Mouse (Mus musculus): ENCODE measurements at regions not wholly inside any gene's neighbourhood (a gene's known extent, or its start where the extent isn't known, plus 50 kb on each side); places are given as distances from the start of the nearest gene placed in this dataset.
"Not testable (repeated sequence)": the region's sequence is repeated elsewhere in the genome, so short reads cannot be mapped to it uniquely, and the experiment has no call there.

DNA sequence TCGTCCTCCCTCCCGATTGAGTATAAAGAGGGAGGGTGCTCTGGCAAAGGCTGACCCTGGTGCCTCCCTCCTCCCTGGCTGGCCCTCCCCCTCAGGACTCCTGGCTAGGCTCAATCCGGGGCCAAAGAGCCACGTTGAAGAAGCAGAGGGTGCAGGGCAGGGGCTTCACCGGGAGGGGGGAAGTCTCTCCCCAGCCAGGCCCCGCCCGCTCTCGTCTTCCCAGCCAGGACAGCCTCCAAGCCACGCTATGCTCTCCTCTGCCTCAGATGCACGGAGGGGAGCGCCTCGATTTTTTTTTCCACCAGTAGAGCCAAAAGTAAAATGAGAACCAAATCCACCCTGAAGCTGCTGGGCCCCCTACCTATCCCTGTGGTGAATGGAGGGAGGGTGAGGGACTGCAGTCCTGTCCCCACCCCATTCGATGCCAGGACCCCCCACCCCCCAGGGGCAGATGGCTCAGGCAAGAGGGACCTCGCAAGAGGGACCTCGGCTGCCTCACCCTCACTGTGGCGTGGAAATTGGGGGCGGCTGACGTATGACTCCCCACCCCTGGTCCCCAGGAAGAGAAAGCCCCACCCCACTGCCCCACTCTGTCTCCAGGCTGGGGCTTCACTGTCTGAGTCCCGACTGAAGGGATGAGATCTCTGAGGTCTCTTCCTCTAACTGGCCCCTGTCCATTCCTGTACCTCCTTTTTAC lies 53.2 kb upstream of the Col1a1 start:
- Histone ChIP-seq H3K9me3 (no peaks in the 10 kb centered on the region), H3K27me3 (ENCODE audit: poor library complexity, severe bottlenecking) (peaks cover 76% of the 10 kb centered on the region), H3K4me3 (peak overlapping the region; percentile 42), H3K36me3 (replicated peaks) (no peaks in the 10 kb centered on the region), H3K4me1 (peaks cover 36% of the 10 kb centered on the region), H3K27ac (peak overlapping the region; percentile 87)
- 1% methylated on average over 19 of the region's 19 CpGs for WGBS
- peak; percentile 55 for DNase-seq (ENCODE audit: extremely low spot score, low spot score)

DNA sequence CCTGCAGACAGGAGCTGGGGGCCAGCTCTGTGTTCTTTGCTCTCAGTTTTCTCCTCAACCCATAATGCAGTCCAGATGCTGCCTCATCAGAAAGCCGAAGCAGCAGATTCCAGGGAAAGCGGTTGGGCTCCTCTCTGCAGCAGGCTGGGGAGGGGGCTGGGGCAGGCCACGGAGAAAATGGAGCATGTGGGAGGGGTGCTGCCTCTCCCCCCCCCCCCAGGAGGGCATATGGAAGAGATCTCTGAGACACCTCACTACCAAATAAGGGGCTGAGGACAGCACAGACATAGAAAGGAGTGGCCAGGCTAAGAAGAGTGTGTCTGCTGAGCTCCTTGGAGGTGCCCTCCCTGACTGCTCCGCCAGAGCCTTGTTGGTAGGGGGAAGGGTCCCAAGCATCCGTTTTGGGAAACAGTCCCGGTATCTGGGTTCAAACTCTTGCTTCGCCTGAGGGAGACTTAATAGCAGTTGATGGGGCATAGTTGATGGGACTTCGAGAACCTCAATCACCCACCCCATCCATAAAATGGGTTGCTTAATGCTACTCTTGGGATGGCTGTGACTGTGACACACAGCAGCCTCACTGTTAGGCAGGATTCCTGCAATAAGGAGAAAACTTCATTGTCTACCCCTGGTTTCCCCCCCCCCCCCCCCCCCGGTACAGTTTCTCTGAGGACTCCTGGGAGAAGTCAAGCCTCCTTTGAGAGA lies 53.9 kb upstream of the Col1a1 start:
- peaks cover 76% of the 10 kb centered on the region for H3K27me3 ChIP-seq (ENCODE audit: poor library complexity, severe bottlenecking)
- DNase-seq (ENCODE audit: extremely low spot score, low spot score): peak; percentile 62
- 20% methylated on average over 9 of the region's 9 CpGs for WGBS
- H3K9me3 ChIP-seq: no peaks in the 10 kb centered on the region
- H3K27ac ChIP-seq: peak overlapping the region; percentile 87
- no peaks in the 10 kb centered on the region for H3K36me3 ChIP-seq (replicated peaks)
- H3K4me3 ChIP-seq: peak overlapping the region; percentile 42
- H3K4me1 ChIP-seq: peaks cover 38% of the 10 kb centered on the region

DNA sequence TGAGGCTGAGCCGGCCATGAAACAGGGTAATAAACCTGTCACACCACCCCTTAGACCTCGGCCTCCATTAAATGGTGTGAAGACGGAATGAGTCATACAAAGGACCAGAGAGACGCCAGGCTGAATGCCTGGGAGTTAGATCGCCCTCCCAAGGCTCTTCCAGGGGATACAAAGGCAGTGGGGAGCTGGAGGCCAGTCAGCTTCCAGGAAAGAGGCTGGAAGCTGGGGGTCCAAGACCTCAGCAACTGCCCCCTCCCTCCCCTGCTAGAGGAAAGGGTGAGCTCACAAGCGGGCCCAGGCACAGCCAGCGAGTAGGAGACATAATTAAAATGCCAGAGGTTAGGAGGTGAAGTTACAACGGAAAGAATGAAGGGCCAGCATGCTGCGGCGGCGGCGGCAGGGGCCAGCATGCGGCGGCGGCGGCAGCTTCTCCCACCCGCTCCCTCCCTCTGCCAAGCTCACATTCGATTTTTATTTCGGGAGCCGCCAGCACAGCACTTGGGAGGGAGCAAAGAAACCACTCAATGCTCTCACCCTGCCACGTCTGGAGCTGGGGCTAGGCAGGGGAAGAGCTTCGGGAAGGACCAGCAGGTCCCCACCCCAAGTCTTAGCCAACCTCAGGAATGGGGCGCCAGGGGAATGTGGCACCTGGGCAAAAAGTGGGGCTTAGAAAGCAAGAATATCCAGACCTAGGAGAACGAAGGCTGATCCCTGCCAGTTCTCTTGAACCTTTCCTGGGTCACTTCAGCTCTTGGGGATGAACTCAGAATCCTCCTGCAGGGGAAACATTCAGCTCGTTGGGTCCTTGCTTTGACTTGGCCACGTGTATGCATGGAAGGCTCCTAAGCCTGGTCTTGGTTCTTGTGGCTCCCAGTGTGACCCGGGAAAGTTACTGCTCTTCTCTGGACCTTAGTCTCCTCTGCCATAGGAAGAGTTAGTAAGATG lies 54.9 kb upstream of the Col1a1 start:
- no peaks in the 10 kb centered on the region for H3K9me3 ChIP-seq
- H3K27me3 ChIP-seq (ENCODE audit: poor library complexity, severe bottlenecking): peaks cover 76% of the 10 kb centered on the region
- DNase-seq (ENCODE audit: extremely low spot score, low spot score): peak; percentile 55
- peak overlapping the region; percentile 87 for H3K27ac ChIP-seq
- peak overlapping the region; percentile 42 for H3K4me3 ChIP-seq
- no peaks in the 10 kb centered on the region for H3K36me3 ChIP-seq (replicated peaks)
- WGBS: 5% methylated on average over 27 of the region's 27 CpGs
- peaks cover 38% of the 10 kb centered on the region for H3K4me1 ChIP-seq

GRCm38 (mm10) chr11:94876707-94877106 lies 59.3 kb upstream of the Col1a1 start:
- Histone ChIP-seq H3K27me3 (ENCODE audit: poor library complexity, severe bottlenecking) (peaks cover 80% of the 10 kb centered on the region), H3K27ac (no peak overlapping the region), H3K36me3 (replicated peaks) (no peaks in the 10 kb centered on the region), H3K4me3 (no peak overlapping the region), H3K9me3 (no peaks in the 10 kb centered on the region), H3K4me1 (peaks cover 42% of the 10 kb centered on the region)
- DNase-seq (ENCODE audit: extremely low spot score, low spot score): no peak
- WGBS: 96% methylated on average over 1 of the region's 1 CpGs

GRCm38 (mm10) chr11:94875026-94875425 lies 61.0 kb upstream of the Col1a1 start:
- Histone ChIP-seq H3K36me3 (replicated peaks) (no peaks in the 10 kb centered on the region), H3K27ac (no peak overlapping the region; the same call in 1 of the 2 replicates), H3K4me1 (peaks cover 30% of the 10 kb centered on the region), H3K27me3 (ENCODE audit: poor library complexity, severe bottlenecking) (peaks cover 76% of the 10 kb centered on the region), H3K4me3 (no peak overlapping the region), H3K9me3 (no peaks in the 10 kb centered on the region)
- no peak for DNase-seq (ENCODE audit: extremely low spot score, low spot score)
- WGBS: 76% methylated on average over 7 of the region's 7 CpGs

DNA sequence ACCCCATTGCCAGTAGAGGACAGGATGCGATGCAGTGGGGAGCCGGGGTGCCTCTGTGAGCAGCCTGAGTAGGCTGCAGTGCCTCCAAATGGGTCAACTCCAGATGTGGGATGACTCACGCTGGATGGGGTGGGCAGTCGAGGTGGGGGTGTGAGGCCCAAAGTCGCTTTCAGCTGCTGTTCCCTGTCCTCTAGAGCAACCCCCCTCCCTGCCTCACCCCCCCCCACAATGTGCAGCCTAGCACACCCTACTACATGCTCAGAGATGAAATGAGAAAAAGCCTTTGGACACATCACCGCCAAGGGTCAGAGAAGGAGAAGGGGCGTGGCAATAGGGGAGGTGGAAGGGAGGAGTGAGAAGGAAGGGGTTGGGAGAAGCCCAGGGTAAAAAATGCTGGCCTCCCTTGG lies 61.9 kb upstream of the Col1a1 start:
- Histone ChIP-seq H3K4me3 (no peak overlapping the region; the same call in 1 of the 2 replicates), H3K4me1 (peaks cover 30% of the 10 kb centered on the region), H3K27me3 (ENCODE audit: poor library complexity, severe bottlenecking) (peaks cover 70% of the 10 kb centered on the region), H3K27ac (peak overlapping the region; percentile 65; the same call in 1 of the 2 replicates), H3K9me3 (no peaks in the 10 kb centered on the region), H3K36me3 (replicated peaks) (no peaks in the 10 kb centered on the region)
- no peak for DNase-seq (ENCODE audit: extremely low spot score, low spot score)
- 10% methylated on average over 7 of the region's 7 CpGs for WGBS

GRCm38 (mm10) chr11:94873693-94874092 lies 62.3 kb upstream of the Col1a1 start:
- DNase-seq (ENCODE audit: extremely low spot score, low spot score): no peak
- whole genome bisulfite sequencing: 7% methylated on average over 7 of the region's 7 CpGs
- peaks cover 65% of the 10 kb centered on the region for H3K27me3 ChIP-seq (ENCODE audit: poor library complexity, severe bottlenecking)
- peaks cover 30% of the 10 kb centered on the region for H3K4me1 ChIP-seq
- H3K4me3 ChIP-seq: peak overlapping the region; percentile 43; the same call in 1 of the 2 replicates
- peak overlapping the region; percentile 65; the same call in 1 of the 2 replicates for H3K27ac ChIP-seq
- no peaks in the 10 kb centered on the region for H3K9me3 ChIP-seq
- H3K36me3 ChIP-seq (replicated peaks): no peaks in the 10 kb centered on the region

GRCm38 (mm10) chr11:94872921-94873320 lies 63.1 kb upstream of the Col1a1 start:
- 1% methylated on average over 19 of the region's 19 CpGs for WGBS
- Histone ChIP-seq H3K27me3 (ENCODE audit: poor library complexity, severe bottlenecking) (peaks cover 57% of the 10 kb centered on the region), H3K4me3 (peak overlapping the region; percentile 43), H3K4me1 (peaks cover 27% of the 10 kb centered on the region), H3K9me3 (no peaks in the 10 kb centered on the region), H3K36me3 (replicated peaks) (no peaks in the 10 kb centered on the region), H3K27ac (peak overlapping the region; percentile 65; the same call in 1 of the 2 replicates)
- DNase-seq (ENCODE audit: extremely low spot score, low spot score): no peak

DNA sequence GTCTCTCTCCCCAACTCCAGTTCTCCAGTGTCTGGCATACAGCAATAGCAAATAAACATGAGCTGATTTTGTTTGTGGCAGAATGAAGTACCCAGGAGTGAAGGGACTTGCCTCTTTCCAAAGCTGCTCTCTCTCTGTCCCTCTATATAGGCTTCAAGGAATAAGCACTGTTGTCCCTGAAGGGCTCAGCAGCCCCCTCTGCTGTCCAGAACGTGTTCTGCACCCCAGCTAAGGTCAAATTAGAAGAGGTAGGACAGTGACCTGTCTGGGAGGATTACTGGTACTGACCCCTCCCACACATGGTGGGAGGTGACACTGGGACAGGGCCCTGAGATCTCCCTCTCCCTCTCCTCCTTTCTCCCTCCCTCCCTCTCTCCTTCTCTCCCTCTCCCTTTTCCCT lies 65.7 kb upstream of the Col1a1 start:
- Histone ChIP-seq H3K36me3 (replicated peaks) (no peaks in the 10 kb centered on the region), H3K27ac (no peak overlapping the region), H3K27me3 (ENCODE audit: poor library complexity, severe bottlenecking) (peaks cover 49% of the 10 kb centered on the region), H3K9me3 (no peaks in the 10 kb centered on the region), H3K4me3 (no peak overlapping the region), H3K4me1 (peaks cover 29% of the 10 kb centered on the region)
- peak; percentile 54 for DNase-seq (ENCODE audit: extremely low spot score, low spot score)
- 0% methylated on average over 1 of the region's 1 CpGs for WGBS

DNA sequence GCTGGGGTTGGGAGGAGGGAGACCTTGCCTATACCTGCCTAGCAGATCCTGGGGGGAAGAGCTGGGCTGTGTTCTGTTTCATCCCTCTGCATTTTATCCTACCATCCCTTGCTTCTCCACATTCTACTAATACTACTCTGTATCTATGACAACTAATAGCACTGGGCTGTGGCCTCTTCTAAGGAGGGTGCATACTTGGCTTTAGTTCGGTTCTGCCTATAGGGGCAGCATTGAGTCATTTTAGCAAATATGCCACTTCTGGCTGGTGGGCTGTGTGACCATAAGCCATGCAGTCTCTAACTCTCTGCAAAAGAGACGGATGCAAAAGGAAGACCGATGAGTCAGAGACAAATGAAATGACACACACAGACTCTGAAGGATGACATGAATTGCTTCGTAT lies 66.2 kb upstream of the Col1a1 start:
- WGBS: 24% methylated on average over 4 of the region's 4 CpGs
- not testable (repeated sequence) for H3K27ac ChIP-seq; DNase-seq (ENCODE audit: extremely low spot score, low spot score); H3K4me3 ChIP-seq; H3K9me3 ChIP-seq; H3K36me3 ChIP-seq (replicated peaks)
- H3K27me3 ChIP-seq (ENCODE audit: poor library complexity, severe bottlenecking): peaks cover 44% of the 10 kb centered on the region
- peaks cover 26% of the 10 kb centered on the region for H3K4me1 ChIP-seq

DNA sequence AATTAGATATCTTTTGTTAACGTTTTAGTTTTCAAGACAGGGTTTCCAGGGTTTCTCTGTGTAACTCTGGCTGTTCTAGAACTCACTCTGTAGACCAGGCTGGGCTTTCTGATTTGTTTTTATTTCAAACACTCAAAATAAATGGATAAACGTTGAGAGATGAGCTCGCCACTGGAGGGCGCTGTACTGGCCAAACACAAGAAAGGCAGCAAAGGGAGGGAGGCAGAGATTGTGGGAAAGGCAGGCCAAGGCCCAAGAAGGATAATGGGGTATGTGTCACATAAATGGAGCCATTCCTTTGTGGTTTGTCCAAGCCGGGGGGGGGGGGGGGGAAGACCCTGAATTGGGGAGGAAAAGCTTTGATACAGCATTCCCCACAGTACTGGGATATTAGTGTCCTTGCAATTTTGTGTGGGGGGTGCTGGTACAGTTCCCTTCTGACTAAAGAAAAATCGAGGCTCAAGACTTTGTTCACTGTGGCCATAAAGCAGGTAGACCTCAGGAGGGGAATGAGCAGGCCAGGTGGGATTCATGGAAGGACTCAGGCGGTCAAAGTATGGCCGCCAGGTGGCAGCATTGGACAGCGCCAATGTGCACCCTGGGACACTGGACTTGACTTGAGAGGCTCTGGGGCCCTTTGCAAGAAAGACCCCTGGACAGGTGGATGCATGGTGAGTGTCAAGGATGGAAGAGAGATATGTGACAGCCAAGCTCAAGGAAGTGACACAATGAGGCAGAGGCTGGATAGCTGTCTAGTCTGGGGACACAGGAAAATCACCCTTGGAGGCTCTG lies 69.7 kb upstream of the Col1a1 start:
- Histone ChIP-seq H3K4me1 (peaks cover 4% of the 10 kb centered on the region; the same call in 1 of the 2 replicates), H3K27ac (no peak overlapping the region), H3K36me3 (replicated peaks) (no peaks in the 10 kb centered on the region), H3K9me3 (no peaks in the 10 kb centered on the region), H3K27me3 (ENCODE audit: poor library complexity, severe bottlenecking) (peaks cover 9% of the 10 kb centered on the region), H3K4me3 (no peak overlapping the region)
- DNase-seq (ENCODE audit: extremely low spot score, low spot score): peak; percentile 70
- 16% methylated on average over 9 of the region's 9 CpGs for WGBS

- WGBS: 79% methylated on average over 3 of the region's 3 CpGs
- Histone ChIP-seq H3K36me3 (replicated peaks) (no peaks in the 10 kb centered on the region), H3K27ac (no peak overlapping the region), H3K9me3 (no peaks in the 10 kb centered on the region), H3K4me3 (no peak overlapping the region), H3K27me3 (ENCODE audit: poor library complexity, severe bottlenecking) (no peaks in the 10 kb centered on the region), H3K4me1 (no peaks in the 10 kb centered on the region)
- no peak for DNase-seq (ENCODE audit: extremely low spot score, low spot score)
Measured at GRCm38 (mm10) chr11:94850129-94850528, 67.6 kb upstream of the Tmem92 start.
